Mouse (Mus musculus) ES-Bruce4 (cell line): ENCODE results near the gene Cd3g. TPM values are rescaled to one million over a fixed set of nuclear protein-coding genes. Genes with fewer than 3 reads are reported as not detected.
A peak's percentile ranks its signal among the peaks of the same experiment; 100 is the strongest.

Source experiments
- H3K27ac ChIP-seq: 2 replicates; pipeline ENCODE4 v1.5.1; 2012; ENCODE audit warnings: low read length, inconsistent platforms; ENCODE audit not compliant: insufficient read depth
- H3K27me3 ChIP-seq: 2 replicates; pipeline ENCODE4 v1.6.1; 2012; ENCODE audit warnings: mild to moderate bottlenecking, low read length, inconsistent platforms; ENCODE audit not compliant: control insufficient read depth, poor library complexity, insufficient read depth, severe bottlenecking
- H3K36me3 ChIP-seq: 2 replicates; pipeline ENCODE4 v1.6.1; 2012; ENCODE audit warnings: inconsistent platforms, mild to moderate bottlenecking, low read length, moderate library complexity; ENCODE audit not compliant: control insufficient read depth, poor library complexity, insufficient read depth, severe bottlenecking
- H3K4me1 ChIP-seq: one replicate; pipeline ENCODE4 v1.8.1; 2011; ENCODE audit warnings: low read length; ENCODE audit not compliant: control insufficient read depth, insufficient read depth
- H3K4me3 ChIP-seq: 2 replicates; pipeline ENCODE4 v1.5.1; 2011; ENCODE audit warnings: low read depth, mild to moderate bottlenecking, low read length
- H3K9ac ChIP-seq: 2 replicates; pipeline ENCODE4 v1.6.1; 2012; ENCODE audit warnings: low read depth, mild to moderate bottlenecking, inconsistent platforms; ENCODE audit not compliant: poor library complexity, severe bottlenecking
- H3K9me3 ChIP-seq: replicated peaks from 2 replicates; pipeline ENCODE4 v1.6.1; 2012; ENCODE audit warnings: mild to moderate bottlenecking, low read length, inconsistent platforms; ENCODE audit not compliant: control insufficient read depth, poor library complexity, insufficient read depth, severe bottlenecking
- CTCF ChIP-seq: IDR thresholded peaks from one replicate; pipeline ENCODE4 v1.8.1; 2011; ENCODE audit warnings: low read depth, low read length
- EP300 ChIP-seq: IDR thresholded peaks from 2 replicates; pipeline ENCODE4 v1.6.1; 2011; ENCODE audit warnings: low read depth, low read length; ENCODE audit not compliant: insufficient read depth
- POLR2A ChIP-seq: IDR thresholded peaks from one replicate; pipeline ENCODE4 v1.8.1; 2011; ENCODE audit warnings: low read length; ENCODE audit not compliant: insufficient read depth
- polyA plus RNA-seq: library from polyadenylated mRNA; stranded (reverse); fragments of >200 nt; gene quantifications from 2 replicates; pipeline ENCODE4 v1.2.4, GENCODE M21; 2011; ENCODE audit warnings: low read depth; ENCODE audit not compliant: missing spikeins, insufficient read depth, insufficient read length

Cd3g gene
- not detected in 2 replicates for polyA plus RNA-seq

- Histone ChIP-seq H3K4me3 (no peak within 1 kb of the TSS), H3K27me3 (no peaks in the 10 kb centered on the region), H3K9ac (no peak within 1 kb of the TSS), H3K4me1 (no peaks in the 10 kb centered on the region), H3K9me3 (no peaks in the 10 kb centered on the region), H3K36me3 (no peaks in the 10 kb centered on the region), H3K27ac (no peak within 1 kb of the TSS)
- TF ChIP-seq POLR2A: no peak
- no peak for TF ChIP-seq CTCF
- TF ChIP-seq EP300: no peak
Measured at GRCm38 (mm10) chr9:44980242-44980641, at the start of gene Cd3g. TSS of gene Cd3g (minus strand) at chr9:44980431.

- Histone ChIP-seq H3K9me3 (no peaks in the 10 kb centered on the region), H3K9ac (no peak overlapping the region), H3K4me1 (no peaks in the 10 kb centered on the region), H3K36me3 (no peaks in the 10 kb centered on the region), H3K27me3 (no peaks in the 10 kb centered on the region), H3K4me3 (no peak overlapping the region), H3K27ac (no peak overlapping the region)
- TF ChIP-seq EP300 (no peak), CTCF (no peak), POLR2A (no peak)
Measured at GRCm38 (mm10) chr9:45027376-45027775, 47.1 kb upstream of the Cd3g start.

- no peaks in the 10 kb centered on the region for H3K9me3 ChIP-seq
- H3K4me3 ChIP-seq: no peak overlapping the region
- no peaks in the 10 kb centered on the region for H3K4me1 ChIP-seq
- TF ChIP-seq EP300 (no peak), CTCF (no peak), POLR2A (no peak)
- H3K36me3 ChIP-seq: no peaks in the 10 kb centered on the region
- H3K9ac ChIP-seq: no peak overlapping the region
- H3K27me3 ChIP-seq: no peaks in the 10 kb centered on the region
- no peak overlapping the region for H3K27ac ChIP-seq
Measured at GRCm38 (mm10) chr9:45024187-45024586, 44.0 kb upstream of the Cd3g start.

- no peak for TF ChIP-seq POLR2A
- TF ChIP-seq CTCF: no peak
- TF ChIP-seq EP300: no peak
- Histone ChIP-seq H3K27me3 (no peaks in the 10 kb centered on the region), H3K36me3 (no peaks in the 10 kb centered on the region), H3K27ac (no peak overlapping the region), H3K9ac (no peak overlapping the region), H3K4me1 (no peaks in the 10 kb centered on the region), H3K9me3 (no peaks in the 10 kb centered on the region), H3K4me3 (no peak overlapping the region)
Measured at GRCm38 (mm10) chr9:45023638-45024037, 43.4 kb upstream of the Cd3g start.

GRCm38 (mm10) chr9:45022800-45023199 is 42.6 kb upstream of the Cd3g start:
- Histone ChIP-seq H3K27ac (no peak overlapping the region), H3K27me3 (no peaks in the 10 kb centered on the region), H3K9me3 (no peaks in the 10 kb centered on the region), H3K36me3 (no peaks in the 10 kb centered on the region), H3K4me1 (no peaks in the 10 kb centered on the region), H3K4me3 (no peak overlapping the region), H3K9ac (no peak overlapping the region)
- TF ChIP-seq POLR2A: no peak
- TF ChIP-seq CTCF: peak; percentile 27

GRCm38 (mm10) chr9:45018031-45018430 is 37.8 kb upstream of the Cd3g start:
- no peaks in the 10 kb centered on the region for H3K36me3 ChIP-seq
- TF ChIP-seq CTCF (no peak), EP300 (no peak), POLR2A (no peak)
- no peaks in the 10 kb centered on the region for H3K27me3 ChIP-seq
- no peaks in the 10 kb centered on the region for H3K9me3 ChIP-seq
- H3K4me1 ChIP-seq: no peaks in the 10 kb centered on the region
- no peak overlapping the region for H3K4me3 ChIP-seq
- H3K27ac ChIP-seq: no peak overlapping the region
- no peak overlapping the region for H3K9ac ChIP-seq
